Mouse (Mus musculus) embryonic fibroblast, embryonic 13.5 days (primary cell): ENCODE data around the gene Vmn2r83.

Source experiments
- CTCF ChIP-seq: IDR thresholded peaks from 2 replicates; pipeline ENCODE4 v1.5.1; 2011; ENCODE audit warnings: mild to moderate bottlenecking, control low read depth, low read length, moderate library complexity, borderline replicate concordance; ENCODE audit not compliant: insufficient read depth
- POLR2A ChIP-seq: IDR thresholded peaks from 2 replicates; pipeline ENCODE4 v1.6.1; 2011; ENCODE audit warnings: low read depth, mild to moderate bottlenecking, control low read depth, low read length, moderate library complexity

DNA sequence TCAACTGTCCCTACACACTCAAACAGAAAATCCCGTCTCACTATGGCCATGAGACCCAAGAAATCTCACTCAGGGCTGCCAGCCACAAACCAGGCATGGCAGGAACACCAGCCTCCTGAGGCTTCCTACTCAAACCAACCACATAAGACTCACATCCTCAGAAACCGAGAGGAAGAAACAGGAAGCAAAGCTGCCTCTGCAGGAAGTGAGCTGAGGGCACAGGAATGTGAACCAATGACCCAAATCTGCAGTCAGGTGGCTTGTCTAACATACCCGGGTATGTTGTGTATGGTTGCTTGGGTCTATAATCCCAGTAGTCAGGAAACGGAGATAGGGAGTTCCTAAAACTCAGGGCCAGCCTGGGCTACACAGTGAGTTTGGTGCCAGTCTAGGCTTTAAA is 70.3 kb downstream of the Vmn2r83 start:
- TF ChIP-seq CTCF: no peak
- no peak for TF ChIP-seq POLR2A
